Mouse (Mus musculus) cerebellum, adult (tissue): ENCODE results near the gene B3gat3.

Source experiments
- ATAC-seq: cut with Nextera tagmentation; 2 replicates; pipeline ENCODE4 v1.9.2; 2017; ENCODE audit warnings: mild to moderate bottlenecking, moderate library complexity, mixed read lengths; ENCODE audit not compliant: insufficient number of reproducible peaks, low FRiP score, low TSS enrichment

The B3gat3 gene

GRCm38 (mm10) chr19:8974638-8975037, 54.5 kb downstream of the B3gat3 start:
- ATAC-seq, result no peak

DNA sequence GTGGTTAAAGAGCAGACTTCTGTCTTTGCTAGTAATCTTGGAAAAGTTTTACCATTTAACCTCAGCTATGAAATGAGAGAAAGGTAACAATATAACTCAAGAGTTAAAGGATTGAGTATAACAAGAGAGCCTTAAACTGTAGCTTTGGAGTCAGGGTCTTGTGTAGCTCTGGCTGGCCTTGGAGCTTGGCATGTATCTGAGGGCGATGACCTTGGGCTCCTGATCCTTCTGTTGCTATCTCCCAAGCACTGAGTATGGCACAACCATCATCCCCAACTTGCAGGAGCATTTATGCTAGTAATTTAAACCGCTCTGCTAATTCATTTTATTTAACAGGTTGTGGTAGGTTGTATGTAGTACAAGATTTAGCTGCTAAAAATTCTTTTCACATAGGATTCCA, 55.3 kb downstream of the B3gat3 start:
- no peak for ATAC-seq

DNA sequence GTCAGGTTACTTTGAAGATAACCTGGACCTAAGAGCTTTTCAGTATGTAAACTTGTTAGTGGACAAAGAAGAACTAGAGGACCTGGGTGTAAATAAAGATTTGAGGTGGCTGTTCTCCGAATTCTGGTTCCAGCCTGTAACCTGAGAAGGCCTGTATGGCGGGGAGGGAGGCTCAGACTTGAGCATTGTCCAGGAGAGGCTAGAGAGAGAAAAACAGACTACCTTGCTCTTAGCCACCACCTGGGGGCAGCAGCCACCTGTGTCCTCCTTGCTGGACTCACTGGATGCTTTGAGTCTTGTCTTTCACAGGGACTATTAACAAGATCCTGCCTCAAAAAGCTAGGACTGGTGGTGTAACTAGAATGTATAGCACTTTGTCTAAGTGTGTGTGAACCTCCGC, 56.4 kb downstream of the B3gat3 start:
- no peak for ATAC-seq
